Comparison of ENCODE assay signal across 9 mouse cellular contexts in genomic region chr17:32388370-32389100, GRCm38 (mm10). TPM values are rescaled to one million over a fixed set of nuclear protein-coding genes. Genes with fewer than 3 reads are reported as not detected.
DNase-seq lines count a peak whose midpoint lies in the region; ATAC-seq and TF ChIP-seq lines count a peak whose summit lies in the region.
"Had no signal": no experiment of that assay in that cellular context is flagged by ENCODE, and none has a peak within 500 bp of the region (broad histone marks: within the 10 kb centered on the region; RNA-seq: fewer than 3 reads in every experiment).

No protein-coding gene starts in this region.

- H3K36me3 ChIP-seq in heart, adult 2 months (ENCODE audit: control insufficient read depth, insufficient read depth, low read length), result no peaks in the 10 kb centered on the region
- H3K36me3 ChIP-seq in G1E (replicated peaks), result no peaks in the 10 kb centered on the region
- H3K36me3 ChIP-seq in embryonic facial prominence, embryonic 10.5 days (replicated peaks), result peaks cover 18% of the 10 kb centered on the region
- peaks cover 36% of the 10 kb centered on the region for H3K36me3 ChIP-seq in hindbrain, embryonic 14.5 days (replicated peaks; ENCODE audit: control insufficient read depth, insufficient read depth)
- H3K36me3 ChIP-seq in midbrain, embryonic 15.5 days (replicated peaks), result peaks cover 16% of the 10 kb centered on the region; the same call in 1 of the 2 replicates

- H3K79me2 ChIP-seq in heart, adult 2 months (replicated peaks; ENCODE audit: control insufficient read depth, insufficient read depth, low read length), result no peaks in the 10 kb centered on the region

- no peak for TF ChIP-seq POLR2A in heart, adult 2 months (IDR thresholded peaks at IDR 0.05; ENCODE audit: insufficient read depth, low read depth, low read length)

- no peak for TF ChIP-seq CTCF in heart, adult 2 months (IDR thresholded peaks at IDR 0.05)
- no peak for TF ChIP-seq CTCF in G1E (IDR thresholded peaks at IDR 0.05; ENCODE audit: low read depth, low read length)

- no peak for TF ChIP-seq EP300 in heart, adult 2 months (IDR thresholded peaks at IDR 0.05; ENCODE audit: insufficient read depth, low read depth, low read length)

- intact Hi-C loops in heart, adult 2 months (cut with DNase I), result loop anchor here (5.0 kb wide), 1 partner anchor 36 kb away; the partner anchor contains the start of gene Akap8l

- no peaks in the 10 kb centered on the region for H3K9me3 ChIP-seq in G1E (replicated peaks)
- no peaks in the 10 kb centered on the region for H3K9me3 ChIP-seq in embryonic facial prominence, embryonic 10.5 days
- H3K9me3 ChIP-seq in hindbrain, embryonic 14.5 days (ENCODE audit: control insufficient read depth, low read length), result no peaks in the 10 kb centered on the region
- no peaks in the 10 kb centered on the region for H3K9me3 ChIP-seq in midbrain, embryonic 15.5 days

- no peak for ATAC-seq in G1E (ENCODE audit: extremely low read depth, insufficient number of reproducible peaks, low FRiP score, poor library complexity, severe bottlenecking)
- peak; percentile 60 for ATAC-seq in hindbrain, embryonic 14.5 days (ENCODE audit: low FRiP score)
- peak; percentile 67 for ATAC-seq in midbrain, embryonic 15.5 days (replicated peaks)

- no peaks in the 10 kb centered on the region for H3K27me3 ChIP-seq in heart, adult 2 months (ENCODE audit: control insufficient read depth, insufficient read depth, low read length)
- H3K27me3 ChIP-seq in G1E (ENCODE audit: insufficient read depth, low read length), result peaks cover 3% of the 10 kb centered on the region; the same call in 1 of the 2 replicates
- H3K27me3 ChIP-seq in embryonic facial prominence, embryonic 10.5 days (replicated peaks; ENCODE audit: low read depth, poor library complexity, severe bottlenecking), result peaks cover 41% of the 10 kb centered on the region
- peaks cover 28% of the 10 kb centered on the region for H3K27me3 ChIP-seq in hindbrain, embryonic 14.5 days (ENCODE audit: control insufficient read depth, insufficient read depth, low read length)
- peaks cover 32% of the 10 kb centered on the region for H3K27me3 ChIP-seq in midbrain, embryonic 15.5 days (replicated peaks)

- H3K4me2 ChIP-seq in hindbrain, embryonic 14.5 days (replicated peaks), result peak overlapping the region; percentile 88
- H3K4me2 ChIP-seq in midbrain, embryonic 15.5 days, result peak overlapping the region; percentile 84

- H3K4me3 ChIP-seq in heart, adult 2 months, result peak overlapping the region; percentile 72
- H3K4me3 ChIP-seq in G1E (ENCODE audit: low read depth, low read length), result peak overlapping the region; percentile 84
- peak overlapping the region; percentile 86 for H3K4me3 ChIP-seq in embryonic facial prominence, embryonic 10.5 days
- peak overlapping the region; percentile 86 for H3K4me3 ChIP-seq in hindbrain, embryonic 14.5 days (replicated peaks; ENCODE audit: low read length)
- H3K4me3 ChIP-seq in midbrain, embryonic 15.5 days, result peak overlapping the region; percentile 61

- peaks cover 5% of the 10 kb centered on the region for H3K4me1 ChIP-seq in heart, adult 2 months (ENCODE audit: control insufficient read depth, insufficient read depth, low read length)
- H3K4me1 ChIP-seq in G1E (ENCODE audit: insufficient read depth, low read depth, low read length), result peaks cover 22% of the 10 kb centered on the region
- peaks cover 33% of the 10 kb centered on the region for H3K4me1 ChIP-seq in embryonic facial prominence, embryonic 10.5 days
- peaks cover 10% of the 10 kb centered on the region; the same call in 1 of the 2 replicates for H3K4me1 ChIP-seq in hindbrain, embryonic 14.5 days (replicated peaks; ENCODE audit: control insufficient read depth, insufficient read depth, low read length)
- peaks cover 20% of the 10 kb centered on the region for H3K4me1 ChIP-seq in midbrain, embryonic 15.5 days

- peak overlapping the region; percentile 94 for H3K9ac ChIP-seq in heart, adult 2 months (ENCODE audit: low read depth, low read length)
- H3K9ac ChIP-seq in hindbrain, embryonic 14.5 days, result peak overlapping the region; percentile 90
- H3K9ac ChIP-seq in midbrain, embryonic 15.5 days, result peak overlapping the region; percentile 83

- 1% methylated on average over 39 of the region's 39 CpGs for WGBS in heart, adult 2 months
- 1% methylated on average over 34 of the region's 39 CpGs for WGBS in embryonic facial prominence, embryonic 10.5 days
- WGBS in hindbrain, embryonic 14.5 days, result 1% methylated on average over 37 of the region's 39 CpGs
- 2% methylated on average over 32 of the region's 39 CpGs for WGBS in midbrain, embryonic 15.5 days

- peak overlapping the region; percentile 92 for H3K27ac ChIP-seq in heart, adult 2 months
- H3K27ac ChIP-seq in embryonic facial prominence, embryonic 10.5 days (replicated peaks), result peak overlapping the region; percentile 91
- peak overlapping the region; percentile 81 for H3K27ac ChIP-seq in hindbrain, embryonic 14.5 days
- H3K27ac ChIP-seq in midbrain, embryonic 15.5 days, result peak overlapping the region; percentile 85

- peak in 1 of 2 experiments; percentile 61 for DNase-seq in heart, adult 2 months
- no peak for DNase-seq in heart, adult 8-10 months (ENCODE audit: low spot score)
- DNase-seq in G1E (ENCODE audit: low spot score) (peak; percentile 58), liver (peak; percentile 74)
- DNase-seq in embryonic facial prominence, embryonic 10.5 days (ENCODE audit: low spot score), result peak; percentile 51
- DNase-seq in hindbrain, embryonic 14.5 days (ENCODE audit: low spot score), result peak; percentile 31
- peak; percentile 29 for DNase-seq in urinary bladder, postnatal 25 days (ENCODE audit: low spot score)

RNA-seq across cellular contexts. Expression of gene Wiz, which starts 0.7 kb away (rescaled TPM):
- 10 to 100 TPM; 16.0 to 16.6 TPM for total RNA-seq in heart, adult 2 months (2021)
- 17.2 and 17.4 TPM in 2 replicates for polyA plus RNA-seq in heart, adult 2 months (2012; rRNA removed)
- 10 to 100 TPM; 14.0 to 17.2 (median 15.4) TPM for total RNA-seq in heart, adult 8-10 months (2022)
- total RNA-seq in G1E (2014; fragmentation: Nextera tagmentation), result 66.2 and 66.7 TPM in 2 replicates
- 2.3 and 2.7 TPM in 2 replicates for total RNA-seq in G1E (2017)
- 87.8 and 88.7 TPM in 2 replicates for polyA plus RNA-seq in G1E (2012)
- polyA plus RNA-seq in embryonic facial prominence, embryonic 10.5 days (2016; fragmentation: Nextera tagmentation; extraction: Ambion mirVana), result 35.1 and 35.2 TPM in 2 replicates
- 45.9 and 47.5 TPM in 2 replicates for polyA plus RNA-seq in hindbrain, embryonic 14.5 days (2014; fragmentation: Nextera tagmentation; extraction: Ambion mirVana)
- 46.7 and 47.8 TPM in 2 replicates for polyA plus RNA-seq in midbrain, embryonic 15.5 days (2015; fragmentation: Nextera tagmentation; extraction: Ambion mirVana)

RNA-seq across cellular contexts. Expression of gene Rasal3, which starts 14.8 kb away (rescaled TPM):
- total RNA-seq in heart, adult 2 months (2021), result under 1 TPM; 0.70 to 0.98 TPM
- polyA plus RNA-seq in heart, adult 2 months (2012; rRNA removed), result 1.1 and 4.2 TPM in 2 replicates
- total RNA-seq in heart, adult 8-10 months (2022), result 1 to 10 TPM in 1 of 4 experiments, under 1 TPM in 3; 0.33 to 1.2 (median 0.61) TPM
- total RNA-seq in G1E (2014; fragmentation: Nextera tagmentation) (1.5 and 2.9 TPM in 2 replicates), G1E (2017) (6.5 and 6.8 TPM in 2 replicates)
- 0.86 and 1.1 TPM in 2 replicates for polyA plus RNA-seq in G1E (2012)
- 0.64 and 0.85 TPM in 2 replicates for polyA plus RNA-seq in embryonic facial prominence, embryonic 10.5 days (2016; fragmentation: Nextera tagmentation; extraction: Ambion mirVana)
- 0.62 and 0.80 TPM in 2 replicates for polyA plus RNA-seq in hindbrain, embryonic 14.5 days (2014; fragmentation: Nextera tagmentation; extraction: Ambion mirVana)
- 0.54 and 0.74 TPM in 2 replicates for polyA plus RNA-seq in midbrain, embryonic 15.5 days (2015; fragmentation: Nextera tagmentation; extraction: Ambion mirVana)

RNA-seq across cellular contexts. Expression of gene Pglyrp2, which starts 35.4 kb away (rescaled TPM):
- total RNA-seq in heart, adult 2 months (2021), result under 1 TPM in 1 of 2 experiments, not detected in 1; 0.09 TPM
- 0.35 and 0.86 TPM in 2 replicates for polyA plus RNA-seq in heart, adult 2 months (2012; rRNA removed)
- total RNA-seq in heart, adult 8-10 months (2022), result not detected
- total RNA-seq in G1E (2014; fragmentation: Nextera tagmentation), result not detected in 2 replicates
- 0.33 and 0.41 TPM in 2 replicates for total RNA-seq in G1E (2017)
- 0.31 and 0.35 TPM in 2 replicates for polyA plus RNA-seq in G1E (2012)
- not detected in 2 replicates for polyA plus RNA-seq in embryonic facial prominence, embryonic 10.5 days (2016; fragmentation: Nextera tagmentation; extraction: Ambion mirVana)
- not detected in 2 replicates for polyA plus RNA-seq in hindbrain, embryonic 14.5 days (2014; fragmentation: Nextera tagmentation; extraction: Ambion mirVana)
- not detected in 2 replicates for polyA plus RNA-seq in midbrain, embryonic 15.5 days (2015; fragmentation: Nextera tagmentation; extraction: Ambion mirVana)
- total RNA-seq: layer of hippocampus, postnatal 36 days had no signal

RNA-seq across cellular contexts. Expression of gene Akap8l, which starts 38.1 kb away (rescaled TPM):
- 10 to 100 TPM; 50.3 to 51.2 TPM for total RNA-seq in heart, adult 2 months (2021)
- polyA plus RNA-seq in heart, adult 2 months (2012; rRNA removed), result 55.1 and 67.3 TPM in 2 replicates
- total RNA-seq in heart, adult 8-10 months (2022), result 10 to 100 TPM; 41.4 to 55.8 (median 46.3) TPM
- total RNA-seq in G1E (2014; fragmentation: Nextera tagmentation) (57.8 and 68.8 TPM in 2 replicates), G1E (2017) (44.4 and 57.6 TPM in 2 replicates)
- polyA plus RNA-seq in G1E (2012), result 80.3 and 101 TPM in 2 replicates
- polyA plus RNA-seq in embryonic facial prominence, embryonic 10.5 days (2016; fragmentation: Nextera tagmentation; extraction: Ambion mirVana), result 93.0 and 94.5 TPM in 2 replicates
- polyA plus RNA-seq in hindbrain, embryonic 14.5 days (2014; fragmentation: Nextera tagmentation; extraction: Ambion mirVana), result 111 and 121 TPM in 2 replicates
- polyA plus RNA-seq in midbrain, embryonic 15.5 days (2015; fragmentation: Nextera tagmentation; extraction: Ambion mirVana), result 182 and 187 TPM in 2 replicates
